Mouse (Mus musculus) layer of hippocampus, adult 18-20 months (tissue): Measurements from ENCODE around the gene Tmem238. TPM values are rescaled to one million over a fixed set of nuclear protein-coding genes. Genes with fewer than 3 reads are reported as not detected.
A peak's percentile ranks its signal among the peaks of the same experiment; 100 is the strongest.

Experiments used
- DNase-seq, 2 experiments: peaks; one replicate each; pipeline ENCODE4 v3.0.0; 2022; ENCODE audit warnings: low spot score in 2 of 2
- total RNA-seq, 2 experiments: library from RNA; stranded (reverse); gene quantifications; 2 replicates each; pipeline ENCODE4 v1.2.3; 2021

Gene Tmem238
- total RNA-seq, 2 experiments from 2014 or later = 2.8 to 2.9 TPM

- DNase-seq = no peak
Measured at GRCm38 (mm10) chr7:4747156-4747899, 42.1 kb downstream of the Tmem238 start.

- no peak for DNase-seq
Measured at GRCm38 (mm10) chr7:4746326-4746980, 43.0 kb downstream of the Tmem238 start.

GRCm38 (mm10) chr7:4744886-4745285 lies 44.6 kb downstream of the Tmem238 start:
- no peak for DNase-seq

- DNase-seq = no peak
Measured at GRCm38 (mm10) chr7:4743354-4743753, 46.1 kb downstream of the Tmem238 start.

- DNase-seq = no peak
Measured at GRCm38 (mm10) chr7:4742482-4742819, 47.0 kb downstream of the Tmem238 start.

GRCm38 (mm10) chr7:4741672-4742481 lies 47.6 kb downstream of the Tmem238 start:
- no peak for DNase-seq

- DNase-seq = peak in 1 of 2 experiments; percentile 32
Measured at GRCm38 (mm10) chr7:4741151-4741550, 48.3 kb downstream of the Tmem238 start.

- no peak for DNase-seq
Measured at GRCm38 (mm10) chr7:4740309-4740727, 49.1 kb downstream of the Tmem238 start.

- DNase-seq = peak; percentile 100
Measured at GRCm38 (mm10) chr7:4739544-4740275, 49.7 kb downstream of the Tmem238 start, which contains the start of gene Kmt5c. Kmt5c (plus strand) TSS chr7:4740115.

- no peak for DNase-seq
Measured at GRCm38 (mm10) chr7:4739041-4739543, 50.4 kb downstream of the Tmem238 start.

Other genes starting within 250 kb of the Tmem238 start
- gene Syt5, start 242.1 kb downstream of the Tmem238 start, total RNA-seq = 100 to 1,000 TPM; 211 to 233 TPM
- gene Ptprh, start 185.6 kb downstream of the Tmem238 start, total RNA-seq = under 1 TPM; 0.38 to 0.50 TPM
- 10 to 100 TPM; 15.1 to 15.9 TPM for gene Tmem86b, start 158.2 kb downstream of the Tmem238 start, total RNA-seq
- 100 to 1,000 TPM; 127 TPM for gene Ppp6r1, start 130.6 kb downstream of the Tmem238 start, total RNA-seq
- 10 to 100 TPM; 82.7 to 92.4 TPM for gene Hspbp1, start 104.6 kb downstream of the Tmem238 start, total RNA-seq
- gene Brsk1, start 99.1 kb downstream of the Tmem238 start, total RNA-seq = 100 to 1,000 TPM; 368 to 369 TPM
- under 1 TPM; 0.10 to 0.15 TPM for gene Tmem150b, start 64.4 kb downstream of the Tmem238 start, total RNA-seq
- 10 to 100 TPM; 28.3 to 30.3 TPM for gene Kmt5c, start 49.5 kb downstream of the Tmem238 start, total RNA-seq
- 1 to 10 TPM; 9.0 to 9.6 TPM for gene Cox6b2, start 36.6 kb downstream of the Tmem238 start, total RNA-seq
- gene Fam71e2, start 18.4 kb downstream of the Tmem238 start, total RNA-seq = not detected
- gene Il11, start 6.8 kb downstream of the Tmem238 start, total RNA-seq = under 1 TPM; 0.15 to 0.27 TPM
- gene Tmem190, start 6.7 kb downstream of the Tmem238 start, total RNA-seq = not detected
- 100 to 1,000 TPM; 474 to 485 TPM for gene Rpl28, start 3.2 kb upstream of the Tmem238 start, total RNA-seq
- 100 to 1,000 TPM; 102 to 121 TPM for gene Ube2s, start 22.9 kb upstream of the Tmem238 start, total RNA-seq
- gene Shisa7, start 55.0 kb upstream of the Tmem238 start, total RNA-seq = 100 to 1,000 TPM; 150 to 162 TPM
- 1 to 10 TPM; 4.4 to 6.3 TPM for gene Isoc2b, start 80.6 kb upstream of the Tmem238 start, total RNA-seq
- gene Isoc2a, start 87.5 kb upstream of the Tmem238 start, total RNA-seq = 10 to 100 TPM; 14.9 to 15.9 TPM
- under 1 TPM in 1 of 2 experiments, not detected in 1; 0.25 TPM for gene Gm36210, start 116.9 kb upstream of the Tmem238 start, total RNA-seq
- gene Zfp628, start 125.6 kb upstream of the Tmem238 start, total RNA-seq = 10 to 100 TPM; 13.9 to 15.1 TPM
- 100 to 1,000 TPM; 114 to 119 TPM for gene Nat14, start 132.4 kb upstream of the Tmem238 start, total RNA-seq
- gene Ssc5d, start 136.1 kb upstream of the Tmem238 start, total RNA-seq = 1 to 10 TPM; 1.8 to 2.6 TPM
- under 1 TPM; 0.17 to 0.38 TPM for gene Sbk2, start 174.8 kb upstream of the Tmem238 start, total RNA-seq
- 1 to 10 TPM in 1 of 2 experiments, under 1 TPM in 1; 0.62 to 1.0 TPM for gene Sbk3, start 181.5 kb upstream of the Tmem238 start, total RNA-seq
- gene Zfp579, start 206.5 kb upstream of the Tmem238 start, total RNA-seq = 10 to 100 TPM; 27.2 to 34.9 TPM
- gene Zfp524, start 224.8 kb upstream of the Tmem238 start, total RNA-seq = 1 to 10 TPM; 8.4 TPM
- 10 to 100 TPM; 20.8 to 24.5 TPM for gene Fiz1, start 225.0 kb upstream of the Tmem238 start, total RNA-seq
- gene Gm44973, start 225.8 kb upstream of the Tmem238 start, total RNA-seq = not detected
- gene Zfp865, start 230.7 kb upstream of the Tmem238 start, total RNA-seq = 10 to 100 TPM; 35.9 TPM
- 10 to 100 TPM; 60.6 to 68.5 TPM for gene Ccdc106, start 230.9 kb upstream of the Tmem238 start, total RNA-seq
- under 1 TPM in 1 of 2 experiments, not detected in 1; 0.45 TPM for gene 4632433K11Rik, start 244.5 kb upstream of the Tmem238 start, total RNA-seq
- gene Zfp784, start 248.8 kb upstream of the Tmem238 start, total RNA-seq = 1 to 10 TPM; 4.3 to 5.1 TPM